Mouse (Mus musculus): ENCODE measurements around the gene Ccdc12.
A peak's percentile ranks its signal among the peaks of the same experiment; 100 is the strongest.

Ccdc12 gene

DNA sequence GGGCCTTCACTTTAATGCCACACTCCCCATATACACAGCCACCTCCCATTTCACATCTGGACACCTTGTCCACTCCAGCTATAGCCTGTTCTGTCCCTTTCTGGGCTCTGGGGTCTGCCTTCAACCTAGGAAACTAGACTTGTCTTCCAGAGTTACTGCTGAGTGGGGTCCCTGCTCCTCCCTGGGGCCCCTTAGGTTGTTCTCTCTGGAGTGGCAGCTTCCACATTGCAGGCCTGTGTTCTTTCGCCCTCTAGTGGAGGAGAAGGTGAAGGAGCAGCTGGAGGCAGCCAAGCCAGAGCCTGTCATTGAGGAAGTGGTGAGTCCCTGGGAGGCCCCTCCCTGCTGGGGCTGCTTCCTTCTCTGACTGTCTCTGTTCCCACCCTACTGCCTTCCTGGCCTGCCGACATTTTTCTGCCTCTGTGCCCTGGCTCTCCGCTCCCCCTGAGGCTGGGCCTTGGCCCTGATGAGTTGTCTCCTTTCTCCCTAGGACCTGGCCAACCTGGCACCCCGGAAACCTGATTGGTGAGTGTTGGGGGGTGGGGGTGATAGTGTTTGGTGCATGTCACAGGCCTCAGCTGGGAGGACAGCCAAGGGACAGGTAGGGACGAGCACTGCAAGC lies 53.4 kb downstream of the Ccdc12 start:
- peak; percentile 83 to 85 for DNase-seq

DNA sequence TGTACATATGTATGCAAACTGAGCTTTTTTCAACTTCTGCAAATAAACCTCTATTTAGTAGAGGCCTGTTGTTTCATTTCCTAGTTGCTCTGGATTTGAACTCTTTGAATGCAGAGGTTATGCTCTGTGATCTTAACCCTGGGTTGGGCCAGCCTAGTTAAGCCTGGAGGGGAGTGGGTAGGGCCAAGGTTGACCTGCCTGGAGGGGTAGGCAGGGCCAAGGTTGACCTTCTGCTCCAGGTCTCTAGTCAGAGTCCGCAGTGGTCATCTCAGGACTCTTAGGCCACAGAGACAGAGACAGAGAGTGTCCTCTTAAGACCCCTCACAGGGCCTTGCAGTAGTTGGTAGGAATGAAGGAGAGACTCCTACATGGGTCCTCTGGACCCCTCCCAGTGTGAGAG lies 55.2 kb downstream of the Ccdc12 start:
- DNase-seq = no peak

DNA sequence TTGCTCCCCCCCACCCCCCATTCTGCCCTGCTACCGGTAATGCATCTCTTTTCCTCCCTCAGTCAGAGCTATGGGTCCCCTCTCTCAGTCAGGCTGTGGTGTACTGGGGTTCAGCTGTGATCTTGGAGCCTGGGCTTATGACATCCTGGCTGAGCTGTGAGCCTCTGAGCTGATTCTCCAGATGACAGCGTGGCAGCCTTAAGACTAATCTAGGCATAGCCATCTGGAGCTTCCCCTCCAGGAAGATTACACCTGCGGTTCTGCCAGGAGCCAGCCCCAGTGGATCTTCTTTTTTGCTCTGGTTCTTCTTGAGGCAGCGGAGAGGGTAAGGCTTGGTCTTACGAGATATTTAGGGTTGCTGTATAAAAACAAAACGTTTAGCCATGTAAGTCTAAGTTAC lies 55.7 kb downstream of the Ccdc12 start:
- no peak for DNase-seq

DNA sequence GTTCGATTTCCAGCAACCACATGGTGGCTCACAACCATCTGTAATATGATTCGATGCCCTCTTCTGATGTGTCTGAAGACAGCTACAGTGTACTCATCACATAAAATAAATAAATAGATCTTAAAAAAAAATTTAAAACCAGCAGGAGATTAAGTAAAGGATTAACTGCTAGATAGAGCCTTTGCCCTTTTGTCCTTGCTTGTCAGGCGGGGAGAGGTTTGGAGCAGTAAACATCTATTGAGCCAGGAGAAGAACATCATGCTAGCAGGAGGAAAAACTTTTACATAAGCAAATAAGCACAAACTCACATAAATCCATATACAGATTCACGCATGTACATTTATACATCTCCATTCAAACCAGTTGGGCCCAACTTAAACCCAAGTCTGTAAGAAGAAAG lies 56.2 kb downstream of the Ccdc12 start:
- no peak for DNase-seq

DNA sequence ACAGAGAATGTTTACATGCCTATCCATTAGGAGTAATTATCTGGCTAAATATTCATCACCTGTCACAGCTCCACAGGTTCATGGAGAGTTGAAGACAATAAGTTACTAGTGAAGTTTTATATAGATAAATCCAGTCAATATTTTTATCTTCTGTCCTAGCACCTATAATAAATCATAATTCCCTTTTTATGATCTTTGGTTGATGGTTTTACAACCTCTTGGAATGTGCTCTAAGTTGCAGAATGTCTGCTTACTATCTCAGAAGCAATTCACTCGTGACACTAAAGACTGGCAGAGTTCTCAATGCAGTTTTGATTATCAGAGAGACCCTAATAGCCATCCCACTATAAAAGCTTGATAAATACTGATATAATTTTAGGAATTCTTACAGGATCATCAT lies 57.1 kb downstream of the Ccdc12 start:
- DNase-seq = no peak

DNA sequence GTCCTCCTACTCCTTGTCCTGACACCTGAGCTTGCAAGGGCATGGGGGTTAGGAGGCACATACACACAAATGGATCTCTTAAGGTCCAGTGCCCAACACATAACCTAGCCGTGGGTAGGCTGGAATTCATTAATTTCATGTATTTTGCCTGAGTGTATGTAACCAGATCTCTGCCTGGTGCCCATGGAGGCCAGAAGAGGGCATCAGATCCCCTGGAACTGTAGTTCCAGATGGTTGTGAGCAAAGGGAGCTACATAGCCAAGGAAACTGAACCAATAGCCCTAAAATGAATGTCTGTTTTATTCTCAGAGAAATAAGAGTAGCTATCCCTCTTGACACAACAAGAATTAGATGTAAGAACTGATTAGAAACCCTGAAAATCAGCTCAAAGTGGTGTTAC lies 59.1 kb downstream of the Ccdc12 start:
- peak; percentile 48 to 55 for DNase-seq

DNA sequence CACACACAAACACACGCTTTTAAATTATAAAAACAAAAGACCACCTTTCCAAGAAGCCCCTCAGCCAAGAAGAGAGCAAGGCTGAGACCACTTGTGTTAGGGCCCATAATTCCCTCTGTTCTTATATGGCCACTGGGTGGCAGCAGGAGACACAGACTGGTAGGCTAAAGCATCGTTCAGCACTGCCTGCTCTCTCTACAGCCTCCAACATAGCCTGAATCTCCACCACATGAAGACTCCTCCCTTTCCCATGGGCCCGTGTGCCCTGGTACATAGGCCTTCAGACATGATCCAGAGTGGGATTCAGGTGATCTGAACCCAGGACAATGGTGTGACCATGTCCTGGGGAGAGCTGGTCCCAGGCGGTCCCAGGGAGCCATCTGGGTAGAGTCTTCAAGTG lies 60.5 kb downstream of the Ccdc12 start:
- peak; percentile 82 to 84 for DNase-seq

DNA sequence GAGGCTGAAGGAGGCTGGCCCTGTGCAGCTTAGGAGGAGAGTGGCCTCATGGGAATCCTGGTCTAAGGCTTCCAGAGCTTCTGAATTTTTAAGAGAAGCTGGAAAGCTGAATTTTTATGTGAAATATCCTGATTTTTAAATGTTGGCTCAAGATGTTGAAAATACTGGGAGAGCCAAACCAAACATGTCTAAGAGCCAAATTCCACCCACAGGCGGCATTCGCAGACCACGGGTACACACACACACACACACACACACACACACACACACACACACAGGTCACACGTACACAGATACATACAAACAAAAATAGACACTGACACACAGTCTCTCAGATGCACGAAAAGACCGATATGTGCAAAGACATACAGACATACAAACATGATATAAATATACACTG lies 61.8 kb downstream of the Ccdc12 start:
- DNase-seq = no peak

DNA sequence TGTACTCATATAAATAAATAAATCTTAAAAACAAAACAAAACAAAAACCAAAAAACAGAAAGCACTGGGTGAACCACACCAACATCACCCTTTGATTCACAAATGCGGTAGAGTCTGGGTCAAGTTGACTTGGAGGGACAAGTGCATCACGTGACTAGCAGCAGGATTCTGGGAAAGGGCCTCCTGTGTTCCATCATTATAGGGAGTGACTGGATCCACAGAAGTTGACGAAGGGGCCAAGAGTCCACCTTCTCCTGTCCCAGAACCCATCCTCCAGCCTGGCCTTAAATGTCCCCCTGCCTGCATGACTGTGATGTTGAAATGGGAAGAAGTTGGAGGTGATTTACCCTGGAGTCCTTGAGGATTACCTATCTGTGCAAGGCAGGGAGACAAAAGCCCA lies 62.5 kb downstream of the Ccdc12 start:
- no peak for DNase-seq

DNA sequence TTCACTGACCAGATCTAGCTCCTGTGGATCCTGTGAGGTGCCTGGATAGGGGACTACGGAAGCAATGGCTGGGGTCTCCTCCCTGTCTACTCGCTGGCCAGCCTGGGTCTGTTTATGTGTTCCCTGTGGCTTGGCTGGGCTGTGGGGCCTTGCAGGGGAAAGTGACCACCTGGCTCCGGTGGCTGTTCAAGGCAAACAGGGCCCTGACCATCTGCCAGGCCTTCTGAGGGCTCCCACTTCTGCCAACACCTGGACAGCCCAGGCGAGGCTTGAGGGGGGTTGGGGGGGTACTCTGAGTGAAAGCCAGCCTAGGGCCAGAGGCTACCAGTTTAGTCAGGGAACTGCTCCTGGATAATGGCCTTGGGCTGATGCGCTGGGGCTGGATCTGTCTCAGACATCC lies 63.7 kb downstream of the Ccdc12 start:
- peak; percentile 54 to 67 for DNase-seq

DNA sequence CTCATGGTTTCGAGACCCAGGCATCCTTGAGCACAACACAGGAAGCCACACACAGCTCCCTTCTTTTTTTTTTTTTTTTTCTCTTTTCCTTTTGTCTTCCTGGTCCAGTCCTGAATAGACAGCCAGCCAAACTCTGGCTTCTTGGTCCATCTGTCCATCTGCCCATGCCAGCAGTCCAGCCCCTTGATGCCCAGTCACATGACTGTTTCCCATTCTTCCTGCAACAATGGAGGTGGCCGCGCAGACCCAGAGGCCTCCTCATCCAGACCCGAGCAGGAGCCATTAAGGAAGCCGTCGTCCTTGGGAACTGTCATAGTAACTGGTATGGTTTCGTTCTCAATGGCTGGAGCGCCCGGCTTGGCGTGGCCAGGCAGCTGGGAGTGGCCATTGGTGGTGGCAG lies 65.8 kb downstream of the Ccdc12 start:
- peak; percentile 52 to 65 for DNase-seq

DNA sequence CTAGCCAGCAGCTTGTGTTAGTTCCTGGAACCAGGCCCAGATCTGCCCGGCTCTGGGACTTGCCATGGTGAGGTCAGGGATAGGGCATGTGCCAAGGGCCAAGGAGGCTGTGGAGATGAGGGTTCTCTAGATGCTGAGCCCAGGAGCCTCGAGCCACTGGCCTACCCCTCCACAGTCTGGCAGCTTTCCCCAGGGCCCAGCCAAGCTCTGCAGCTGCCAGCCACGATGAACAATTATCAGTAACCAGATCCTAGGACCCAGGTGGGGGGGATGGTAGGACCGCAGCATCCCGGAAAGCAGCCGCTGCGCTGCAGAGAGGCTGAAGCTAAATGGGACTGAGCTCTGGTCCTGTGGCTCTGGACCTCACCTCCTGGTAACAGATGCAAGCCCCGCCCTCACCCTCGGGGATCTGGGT lies 69.4 kb downstream of the Ccdc12 start:
- DNase-seq = peak; percentile 80 to 81

DNA sequence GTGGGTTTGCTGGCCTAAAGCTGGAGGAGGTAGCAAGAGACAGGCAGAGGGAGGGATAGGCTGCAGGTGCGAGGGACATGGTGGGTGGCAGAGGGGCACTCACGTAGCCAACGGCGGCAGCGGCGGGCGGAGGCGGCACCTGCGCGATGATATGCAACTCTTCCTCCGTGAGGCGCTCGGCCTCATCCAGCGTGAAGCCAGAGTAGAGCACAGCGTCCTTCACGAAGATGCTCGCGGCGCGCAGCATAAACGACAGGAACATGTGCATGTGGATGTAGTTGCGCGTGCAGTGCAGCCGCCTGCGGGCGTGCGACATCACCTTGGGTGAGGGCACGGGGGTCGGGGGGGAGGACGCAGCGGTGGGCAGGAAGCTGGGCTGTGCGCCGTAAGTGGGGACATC lies 70.6 kb downstream of the Ccdc12 start:
- no peak for DNase-seq

DNA sequence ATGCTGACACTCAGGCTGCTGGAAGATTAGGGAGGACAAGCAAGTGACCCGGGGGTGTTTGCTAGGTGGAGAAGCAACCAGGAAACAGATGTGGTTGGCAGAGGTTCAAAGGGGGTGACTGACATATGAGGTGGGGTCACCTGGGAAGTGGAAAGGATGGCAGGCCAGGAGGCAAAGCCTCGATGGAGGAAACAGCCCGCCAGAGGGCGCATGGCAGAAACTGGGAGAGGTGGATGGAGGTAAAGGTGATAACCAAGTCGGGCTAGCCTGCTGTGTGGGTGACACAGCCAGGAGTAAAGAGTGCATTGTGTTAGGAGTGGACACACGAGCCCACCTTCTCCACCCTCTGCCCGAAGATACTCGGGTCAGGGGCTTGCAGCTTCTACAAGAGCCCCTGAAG lies 73.5 kb downstream of the Ccdc12 start:
- DNase-seq = peak; percentile 82 to 87

DNA sequence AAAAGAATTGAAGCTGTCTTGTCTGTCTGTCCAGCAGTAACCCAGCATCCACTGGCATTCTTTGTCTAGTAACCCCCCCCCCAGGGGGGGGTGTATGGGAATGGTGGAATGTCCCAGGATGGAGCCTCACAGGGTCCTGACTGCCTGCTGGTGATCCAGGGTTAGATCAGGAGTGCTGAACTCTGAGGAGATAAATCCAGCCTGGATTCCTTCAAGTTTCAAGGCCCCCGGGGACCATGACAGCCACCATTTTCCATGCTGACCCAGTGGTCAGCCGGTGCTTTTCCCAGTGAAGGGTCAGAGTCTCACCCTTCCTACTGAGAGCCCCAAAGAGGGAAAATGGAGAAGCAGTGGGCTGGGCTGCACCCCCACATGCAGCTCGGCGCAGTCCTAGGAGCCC lies 75.6 kb downstream of the Ccdc12 start:
- DNase-seq = no peak

DNA sequence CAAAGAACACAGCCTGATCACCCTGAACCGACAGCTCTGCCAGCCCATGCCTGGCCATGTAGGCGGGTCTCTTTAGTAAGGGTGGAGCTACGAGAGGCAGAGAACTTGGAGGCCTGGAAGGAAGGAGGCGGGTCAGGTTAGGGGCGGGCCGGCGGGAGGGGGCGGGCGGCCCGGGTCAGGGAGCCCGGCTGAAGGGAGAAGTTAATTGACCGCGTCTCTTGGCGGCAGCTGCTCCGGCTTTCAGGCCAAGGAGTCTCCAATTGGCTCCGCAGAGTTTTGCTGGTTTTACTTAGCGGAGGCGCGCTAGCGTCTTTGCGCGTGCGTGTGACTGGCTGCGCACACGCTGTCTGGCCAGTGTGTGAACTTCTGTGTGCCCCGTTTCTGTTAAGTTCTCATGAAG lies 76.3 kb downstream of the Ccdc12 start:
- peak; percentile 63 to 80 for DNase-seq

DNA sequence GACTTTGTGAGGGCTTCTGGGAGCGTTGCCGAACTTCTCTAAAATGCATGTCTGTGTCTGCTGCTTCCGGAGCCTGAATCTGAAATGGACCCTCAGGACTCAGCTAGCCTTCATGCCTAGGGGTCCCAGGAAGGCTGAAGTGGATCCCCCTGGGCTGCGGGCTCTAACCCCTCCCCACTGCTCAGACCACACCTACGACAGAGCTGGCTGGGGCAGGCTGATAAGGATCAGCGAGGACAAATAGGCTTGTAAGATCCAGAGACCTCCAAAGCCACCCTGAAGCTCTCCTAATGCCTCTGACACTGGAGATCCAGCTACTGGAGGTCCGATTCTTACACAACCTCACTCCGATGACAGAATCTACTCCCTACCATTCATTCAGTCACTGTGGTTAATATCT lies 76.8 kb downstream of the Ccdc12 start:
- no peak for DNase-seq

DNA sequence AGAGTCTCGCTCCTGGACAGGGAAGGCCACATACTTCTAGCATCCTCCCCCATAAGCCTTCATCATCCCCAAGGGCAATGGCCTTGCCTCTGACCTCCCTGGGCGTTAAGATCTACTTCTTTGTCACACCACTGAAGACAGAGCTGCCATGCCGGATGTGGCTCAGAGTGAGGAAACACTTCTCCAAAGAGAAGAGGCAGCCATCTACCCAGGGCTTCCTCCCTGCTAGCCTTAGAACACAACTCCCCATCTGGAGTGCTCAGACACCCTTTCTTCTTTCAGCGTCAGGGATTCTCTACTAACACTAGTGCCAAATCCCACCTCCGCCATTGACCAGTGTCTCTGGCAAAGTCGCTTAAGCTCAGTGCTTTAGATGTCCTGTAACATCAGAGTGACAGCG lies 77.9 kb downstream of the Ccdc12 start:
- DNase-seq = no peak

DNA sequence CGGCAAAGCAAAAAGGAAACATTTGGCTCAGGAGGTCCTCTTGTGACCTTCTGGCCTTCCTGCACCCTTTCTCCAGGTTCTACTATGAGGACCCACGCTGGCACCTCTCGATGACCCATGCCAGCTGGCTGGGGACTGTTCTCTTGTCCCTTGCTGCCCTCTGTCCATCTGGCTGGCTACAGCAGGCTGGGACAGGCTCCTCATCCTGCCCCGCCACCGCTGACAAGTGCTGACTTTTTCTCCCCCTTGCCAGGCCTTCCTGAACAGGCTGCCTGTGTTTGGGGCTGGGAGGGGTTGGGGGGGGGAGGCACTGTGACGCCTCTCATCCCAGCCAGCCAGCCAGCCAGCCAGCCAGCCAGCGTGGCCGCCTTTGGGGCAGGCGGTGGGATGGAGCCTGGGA lies 80.1 kb downstream of the Ccdc12 start:
- DNase-seq = peak; percentile 63 to 71

DNA sequence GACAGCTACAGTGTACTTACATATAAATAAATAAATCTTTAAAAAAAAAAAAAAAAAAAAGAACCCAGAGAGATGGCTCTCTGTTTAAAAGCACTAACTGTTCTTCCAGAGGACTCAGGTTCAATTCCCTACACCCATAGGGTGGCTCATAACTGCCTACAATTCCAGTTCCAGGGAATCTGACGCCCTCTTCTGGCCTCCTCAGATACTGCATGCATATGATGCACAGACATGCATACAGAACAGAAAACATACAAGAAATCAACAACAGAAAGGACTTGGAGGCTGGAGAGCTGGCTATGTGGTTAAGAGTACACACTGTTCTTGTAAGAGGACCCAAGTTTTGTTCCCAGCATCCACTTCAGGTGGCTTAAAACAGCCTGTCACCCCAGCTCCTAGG lies 81.8 kb downstream of the Ccdc12 start:
- DNase-seq = no peak

DNA sequence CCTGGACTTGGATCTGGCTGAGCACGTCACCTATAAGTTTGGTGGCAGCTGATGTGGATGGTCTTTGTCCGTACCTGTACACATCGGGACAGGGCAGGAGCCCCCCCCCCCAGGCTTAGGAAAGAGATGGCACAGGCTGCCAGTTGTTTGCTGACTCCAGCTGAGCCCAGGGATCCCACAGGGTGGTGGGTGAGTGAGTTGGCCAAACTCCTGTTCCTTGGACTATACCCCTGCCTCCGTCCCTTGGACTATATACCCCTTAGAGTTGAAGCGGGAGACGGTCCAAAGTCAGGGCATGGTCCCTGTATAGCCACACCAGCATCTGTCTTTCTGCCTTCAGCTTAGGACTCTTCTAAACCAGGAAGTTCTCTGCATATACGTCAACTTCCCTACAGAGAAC lies 83.7 kb downstream of the Ccdc12 start:
- DNase-seq = no peak

DNA sequence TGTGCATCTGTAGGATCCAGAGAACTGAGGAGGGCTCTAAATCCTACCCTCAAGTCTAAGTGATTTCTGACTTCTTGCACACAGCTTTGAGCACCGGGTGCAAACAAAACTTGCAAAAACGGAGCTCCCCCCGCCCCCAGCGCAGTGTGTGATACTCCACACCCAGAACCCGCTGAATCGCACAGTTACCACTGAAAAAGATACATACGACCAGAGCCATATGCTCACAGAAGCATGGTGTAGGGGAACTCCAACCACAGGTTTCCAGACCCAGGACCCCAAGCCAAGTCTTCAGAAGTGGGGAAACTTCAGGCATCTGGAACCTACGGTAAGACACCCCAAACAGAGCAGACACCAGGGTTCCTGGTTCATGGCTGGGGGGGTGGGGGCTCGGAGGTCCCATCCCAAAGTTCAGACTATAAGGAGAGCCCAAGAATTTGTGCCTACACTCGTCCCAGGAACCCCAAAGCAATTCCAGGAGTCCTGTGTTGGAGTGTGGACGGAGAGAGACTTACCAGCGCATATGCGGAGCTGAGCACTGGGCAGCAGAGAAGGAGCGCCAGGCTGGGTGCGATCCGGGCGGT lies 85.5 kb downstream of the Ccdc12 start, which contains the start of gene Myl3:
Gene Myl3 (plus strand): TSS at position 151 of the 584 bp plus-strand sequence.
- no peak for DNase-seq

DNA sequence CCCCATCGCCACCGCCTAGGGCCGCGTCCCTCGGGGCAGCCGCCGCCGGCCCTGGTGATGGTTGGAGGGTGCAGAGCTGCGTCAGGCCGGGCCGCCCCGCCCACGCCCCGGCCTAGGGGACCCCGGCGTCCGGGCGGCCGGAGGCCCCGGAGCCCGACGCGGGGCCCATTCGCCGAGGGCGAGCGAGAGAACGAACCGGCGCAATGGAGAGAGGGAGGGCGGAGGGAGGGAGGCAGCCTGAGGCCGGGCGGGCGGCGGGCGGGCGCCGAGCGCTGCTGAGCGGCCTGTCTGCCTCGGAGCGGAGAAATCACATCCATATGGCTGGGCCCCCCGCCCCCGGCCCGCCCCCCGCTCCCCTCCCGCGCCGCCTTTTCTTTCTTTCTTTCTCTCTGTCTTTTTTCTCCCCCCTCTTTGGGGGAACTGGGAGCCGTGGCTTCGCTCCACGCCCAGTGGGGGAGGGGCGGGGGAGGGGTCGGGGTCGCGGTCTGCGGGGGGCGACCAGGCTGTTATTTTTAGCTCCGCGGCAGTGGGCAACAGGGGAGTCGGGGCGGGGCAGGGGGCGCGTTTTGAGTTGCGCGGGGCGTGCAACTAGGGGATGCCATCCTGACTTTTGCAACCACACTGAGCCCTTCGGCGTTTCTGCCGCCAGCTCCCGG lies 86.1 kb downstream of the Ccdc12 start:
- DNase-seq = peak; percentile 60 to 62

DNA sequence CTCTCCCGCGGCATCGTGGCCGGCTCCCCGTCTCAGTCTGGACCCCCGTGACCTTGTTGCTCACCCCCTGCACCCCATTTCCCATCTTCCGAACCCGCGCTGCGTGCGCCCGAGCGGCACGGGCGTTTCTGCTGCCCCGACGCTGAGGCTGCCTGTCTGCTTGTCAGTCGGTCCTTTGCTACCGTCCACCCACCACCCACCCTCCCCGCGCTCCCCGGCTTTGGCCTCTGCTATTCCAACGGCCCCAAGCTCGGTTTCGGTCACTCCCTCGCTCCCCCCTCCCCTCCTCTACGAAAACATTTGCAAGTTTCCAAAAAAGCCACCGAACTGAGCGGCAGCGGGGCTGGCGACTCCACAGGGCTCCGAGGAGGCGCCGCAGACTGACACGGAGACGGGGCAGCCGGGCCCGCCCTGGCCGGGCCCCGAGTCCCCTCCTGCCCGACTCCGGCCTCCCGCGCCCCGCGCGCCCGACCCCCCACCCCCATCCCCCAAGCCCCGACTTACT lies 86.7 kb downstream of the Ccdc12 start:
- DNase-seq = peak in 1 of 2 experiments; percentile 41

Measured in cerebellum, postnatal 10 days (tissue).